Mouse (Mus musculus): Measurements from ENCODE around the gene Mta3.

The Mta3 gene

GRCm38 (mm10) chr17:83764538-83764937, 58.6 kb downstream of the Mta3 start:
- DNase-seq, result no peak

- no peak for DNase-seq
These were observed 61.1 kb downstream of the Mta3 start for GRCm38 (mm10) chr17:83767064-83767463.

GRCm38 (mm10) chr17:83768309-83768708, 62.3 kb downstream of the Mta3 start:
- DNase-seq, result no peak

GRCm38 (mm10) chr17:83770371-83770770, 64.4 kb downstream of the Mta3 start:
- DNase-seq, result no peak

GRCm38 (mm10) chr17:83770931-83771330, 65.0 kb downstream of the Mta3 start:
- no peak for DNase-seq

- DNase-seq, result no peak
These were observed 66.1 kb downstream of the Mta3 start for GRCm38 (mm10) chr17:83772110-83772509.

- no peak for DNase-seq
These were observed 66.7 kb downstream of the Mta3 start for GRCm38 (mm10) chr17:83772711-83773110.

GRCm38 (mm10) chr17:83776965-83777364, 71.0 kb downstream of the Mta3 start:
- DNase-seq, result no peak

GRCm38 (mm10) chr17:83777462-83778051, 71.6 kb downstream of the Mta3 start:
- DNase-seq, result no peak

GRCm38 (mm10) chr17:83780228-83780627, 74.3 kb downstream of the Mta3 start:
- DNase-seq, result no peak

GRCm38 (mm10) chr17:83782740-83783139, 76.8 kb downstream of the Mta3 start:
- DNase-seq, result no peak

GRCm38 (mm10) chr17:83786418-83786817, 80.5 kb downstream of the Mta3 start:
- DNase-seq, result no peak

- DNase-seq, result no peak
These were observed 84.2 kb downstream of the Mta3 start for GRCm38 (mm10) chr17:83790158-83790557.

GRCm38 (mm10) chr17:83792388-83792787, 86.4 kb downstream of the Mta3 start:
- no peak for DNase-seq

- no peak for DNase-seq
These were observed 89.2 kb downstream of the Mta3 start for GRCm38 (mm10) chr17:83795121-83795520.

GRCm38 (mm10) chr17:83799506-83800050, 93.6 kb downstream of the Mta3 start:
- DNase-seq, result no peak

- no peak for DNase-seq
These were observed 98.0 kb downstream of the Mta3 start for GRCm38 (mm10) chr17:83803987-83804386.

GRCm38 (mm10) chr17:83805078-83805477, 99.1 kb downstream of the Mta3 start:
- no peak for DNase-seq

GRCm38 (mm10) chr17:83807345-83807744, 101.4 kb downstream of the Mta3 start:
- no peak for DNase-seq

GRCm38 (mm10) chr17:83807778-83808398, 101.9 kb downstream of the Mta3 start:
- DNase-seq, result peak; percentile 62 to 79

- no peak for DNase-seq
These were observed 102.6 kb downstream of the Mta3 start for GRCm38 (mm10) chr17:83808476-83809098.

GRCm38 (mm10) chr17:83809197-83809829, 103.3 kb downstream of the Mta3 start:
- no peak for DNase-seq

GRCm38 (mm10) chr17:83810285-83810684, 104.3 kb downstream of the Mta3 start:
- DNase-seq, result no peak

Measured in cerebellum, postnatal 25 days (tissue).